Mouse (Mus musculus): Measurements from ENCODE around the gene Ccdc28b. TPM values are rescaled to one million over a fixed set of nuclear protein-coding genes. Genes with fewer than 3 reads are reported as not detected.

Gene Ccdc28b
- 32.3 and 43.8 TPM in 2 replicates for polyA plus RNA-seq (2012; rRNA removed)

- no peak for DNase-seq (ENCODE audit: low read depth)
Measured at GRCm38 (mm10) chr4:129623681-129624091, at the start of gene Ccdc28b. Ccdc28b (minus strand) TSS chr4:129623947.

GRCm38 (mm10) chr4:129672878-129673449 lies 49.2 kb upstream of the Ccdc28b start:
- no peak for DNase-seq (ENCODE audit: low read depth)

- DNase-seq (ENCODE audit: low read depth): no peak
Measured at GRCm38 (mm10) chr4:129672083-129672877, 48.5 kb upstream of the Ccdc28b start, which contains the start of gene Kpna6. Kpna6 (minus strand) TSS chr4:129672767.

- DNase-seq (ENCODE audit: low read depth): no peak
Measured at GRCm38 (mm10) chr4:129671491-129672082, 47.8 kb upstream of the Ccdc28b start.

- DNase-seq (ENCODE audit: low read depth): no peak
Measured at GRCm38 (mm10) chr4:129662255-129662813, 38.6 kb upstream of the Ccdc28b start.

- no peak for DNase-seq (ENCODE audit: low read depth)
Measured at GRCm38 (mm10) chr4:129661584-129661983, 37.8 kb upstream of the Ccdc28b start.

GRCm38 (mm10) chr4:129654770-129655169 lies 31.0 kb upstream of the Ccdc28b start:
- DNase-seq (ENCODE audit: low read depth): no peak

- DNase-seq (ENCODE audit: low read depth): no peak
Measured at GRCm38 (mm10) chr4:129650359-129650758, 26.6 kb upstream of the Ccdc28b start.

GRCm38 (mm10) chr4:129648656-129649055 lies 24.9 kb upstream of the Ccdc28b start:
- no peak for DNase-seq (ENCODE audit: low read depth)

- no peak for DNase-seq (ENCODE audit: low read depth)
Measured at GRCm38 (mm10) chr4:129645204-129645603, 21.5 kb upstream of the Ccdc28b start.

GRCm38 (mm10) chr4:129641756-129642155 lies 18.0 kb upstream of the Ccdc28b start:
- DNase-seq (ENCODE audit: low read depth): no peak

GRCm38 (mm10) chr4:129640638-129641467 lies 17.1 kb upstream of the Ccdc28b start, which contains the start of gene Txlna:
Txlna (minus strand) TSS chr4:129641065.
- DNase-seq (ENCODE audit: low read depth): no peak

GRCm38 (mm10) chr4:129640101-129640637 lies 16.4 kb upstream of the Ccdc28b start:
- DNase-seq (ENCODE audit: low read depth): no peak

- DNase-seq (ENCODE audit: low read depth): no peak
Measured at GRCm38 (mm10) chr4:129639221-129639620, 15.5 kb upstream of the Ccdc28b start.

- no peak for DNase-seq (ENCODE audit: low read depth)
Measured at GRCm38 (mm10) chr4:129633852-129634251, 10.1 kb upstream of the Ccdc28b start.

- DNase-seq (ENCODE audit: low read depth): no peak
Measured at GRCm38 (mm10) chr4:129631867-129632266, 8.1 kb upstream of the Ccdc28b start.

GRCm38 (mm10) chr4:129630944-129631343 lies 7.2 kb upstream of the Ccdc28b start:
- DNase-seq (ENCODE audit: low read depth): peak; percentile 92

GRCm38 (mm10) chr4:129626035-129626434 lies 2.3 kb upstream of the Ccdc28b start:
- DNase-seq (ENCODE audit: low read depth): no peak

- no peak for DNase-seq (ENCODE audit: low read depth)
Measured at GRCm38 (mm10) chr4:129625496-129625895, 1.7 kb upstream of the Ccdc28b start.

- DNase-seq (ENCODE audit: low read depth): no peak
Measured at GRCm38 (mm10) chr4:129625029-129625370, 1.3 kb upstream of the Ccdc28b start.

GRCm38 (mm10) chr4:129624281-129625028 lies 708 bp upstream of the Ccdc28b start:
- no peak for DNase-seq (ENCODE audit: low read depth)

Measured in gonadal fat pad, adult 2 months (tissue).